In genomic region chr11:3297871-3298812, GRCm38 (mm10) we compare ENCODE assay signal across 19 mouse cellular contexts. TPM values are rescaled to one million over a fixed set of nuclear protein-coding genes. Genes with fewer than 3 reads are reported as not detected.
A peak's percentile ranks its signal among the peaks of the same experiment; 100 is the strongest.
DNase-seq lines count a peak whose midpoint lies in the region; ATAC-seq and TF ChIP-seq lines count a peak whose summit lies in the region.
"Had no signal": no experiment of that assay in that cellular context is flagged by ENCODE, and none has a peak within 500 bp of the region (broad histone marks: within the 10 kb centered on the region; RNA-seq: fewer than 3 reads in every experiment).

No protein-coding gene starts in this region.

- peaks cover 47% of the 10 kb centered on the region for H3K4me1 ChIP-seq in hindbrain, embryonic 13.5 days (replicated peaks)
- H3K4me1 ChIP-seq in hindbrain, embryonic 16.5 days (ENCODE audit: control insufficient read depth, insufficient read depth, low read depth, low read length) = peaks cover 27% of the 10 kb centered on the region

- H3K36me3 ChIP-seq in hindbrain, embryonic 13.5 days = peaks cover 97% of the 10 kb centered on the region
- H3K36me3 ChIP-seq in hindbrain, embryonic 16.5 days (ENCODE audit: control insufficient read depth, insufficient read depth, low read length) = peaks cover 38% of the 10 kb centered on the region
- peaks cover 93% of the 10 kb centered on the region for H3K36me3 ChIP-seq in C2C12 (ENCODE audit: control insufficient read depth, insufficient read depth)

- H3K4me3 ChIP-seq in hindbrain, embryonic 13.5 days = no peak overlapping the region
- no peak overlapping the region for H3K4me3 ChIP-seq in hindbrain, embryonic 16.5 days (ENCODE audit: low read length)
- H3K4me3 ChIP-seq in C2C12 (ENCODE audit: insufficient read depth, poor library complexity, severe bottlenecking) = no peak overlapping the region
- H3K4me3 ChIP-seq: embryonic facial prominence, embryonic 12.5 days; hindbrain, embryonic 12.5 days; midbrain, embryonic 13.5 days had no signal

- H3K79me2 ChIP-seq in C2C12 (ENCODE audit: control insufficient read depth, insufficient read depth) = peaks cover 77% of the 10 kb centered on the region

- no peak for ATAC-seq in hindbrain, embryonic 13.5 days (ENCODE audit: low FRiP score)
- ATAC-seq in hindbrain, embryonic 16.5 days = no peak
- ATAC-seq in hematopoietic stem cell, adult 5-6 weeks (replicated peaks in 1 of 2; ENCODE audit: insufficient read depth in 1 of 2, low FRiP score in 2 of 2, low TSS enrichment in 1 of 2, low read depth in 1 of 2, poor library complexity in 2 of 2, severe bottlenecking in 2 of 2) = peak; percentile 74 to 79
- ATAC-seq: intestine, postnatal 0 days; midbrain, embryonic 13.5 days had no signal

- H3K27me3 ChIP-seq in hindbrain, embryonic 13.5 days = no peaks in the 10 kb centered on the region
- no peaks in the 10 kb centered on the region for H3K27me3 ChIP-seq in hindbrain, embryonic 16.5 days (replicated peaks; ENCODE audit: control insufficient read depth, insufficient read depth, low read length)
- no peaks in the 10 kb centered on the region for H3K27me3 ChIP-seq in C2C12 (ENCODE audit: control insufficient read depth, insufficient read depth, insufficient read length)
- H3K27me3 ChIP-seq: embryonic facial prominence, embryonic 12.5 days; hindbrain, embryonic 12.5 days; midbrain, embryonic 13.5 days had no signal

- peak; percentile 68 for DNase-seq in thymus, postnatal 0 days (ENCODE audit: low spot score)
- no peak for DNase-seq in adipocyte (ENCODE audit: low spot score)
- DNase-seq in kidney, postnatal 25 days = no peak
- DNase-seq: cerebellum, postnatal 25 days; gastrocnemius, postnatal 25 days; kidney, postnatal 10 days; layer of hippocampus, adult 9-11 months; lung, postnatal 14 days; right cerebral cortex, postnatal 25 days had no signal

- H3ac ChIP-seq in C2C12 (ENCODE audit: control insufficient read depth, insufficient read length, low read depth) = peak overlapping the region; percentile 16

- WGBS in hindbrain, embryonic 13.5 days = 85% methylated on average over 10 of the region's 10 CpGs
- 89% methylated on average over 10 of the region's 10 CpGs for WGBS in hindbrain, embryonic 16.5 days

- H3K9me3 ChIP-seq in hindbrain, embryonic 13.5 days = no peaks in the 10 kb centered on the region
- no peaks in the 10 kb centered on the region for H3K9me3 ChIP-seq in hindbrain, embryonic 16.5 days (ENCODE audit: control insufficient read depth, low read length)
- H3K9me3 ChIP-seq: embryonic facial prominence, embryonic 12.5 days; G1E; hindbrain, embryonic 12.5 days; midbrain, embryonic 13.5 days had no signal

- H3K27ac ChIP-seq in hindbrain, embryonic 13.5 days = no peak overlapping the region
- H3K27ac ChIP-seq in hindbrain, embryonic 16.5 days (ENCODE audit: low read depth, low read length) = no peak overlapping the region
- H3K27ac ChIP-seq: embryonic facial prominence, embryonic 12.5 days; hindbrain, embryonic 12.5 days; midbrain, embryonic 13.5 days had no signal

- H3K4me2 ChIP-seq in hindbrain, embryonic 13.5 days = no peak overlapping the region
- no peak overlapping the region for H3K4me2 ChIP-seq in hindbrain, embryonic 16.5 days (ENCODE audit: low read length)
- H3K4me2 ChIP-seq: embryonic facial prominence, embryonic 12.5 days; heart, embryonic 11.5 days; hindbrain, embryonic 12.5 days; midbrain, embryonic 13.5 days had no signal

- peak overlapping the region; percentile 19; the same call in 1 of the 2 replicates for H3K9ac ChIP-seq in hindbrain, embryonic 13.5 days
- H3K9ac ChIP-seq in hindbrain, embryonic 16.5 days (ENCODE audit: low read depth, low read length) = no peak overlapping the region
- H3K9ac ChIP-seq: embryonic facial prominence, embryonic 12.5 days; hindbrain, embryonic 12.5 days had no signal

- TF ChIP-seq CTCF in C2C12 (IDR thresholded peaks at IDR 0.05; ENCODE audit: control insufficient read depth, insufficient read depth, insufficient read length) = no peak

- H3K79me3 ChIP-seq in C2C12 (ENCODE audit: low read depth) = peaks cover 35% of the 10 kb centered on the region

TF ChIP-seq in C2C12, 6 proteins besides CTCF, POLR2A, EP300 and RAD21:
- TF ChIP-seq CEBPB (IDR thresholded peaks at IDR 0.05; ENCODE audit: low read depth) = no peak
- no peak for TF ChIP-seq MAX (IDR thresholded peaks at IDR 0.05)
- TF ChIP-seq MYOD1 (IDR thresholded peaks at IDR 0.05; ENCODE audit: control insufficient read depth, insufficient read length, low read depth) = no peak
- TF ChIP-seq FOSL1 (IDR thresholded peaks at IDR 0.05; ENCODE audit: insufficient read depth, low read length, poor library complexity, severe bottlenecking) = no peak
- TF ChIP-seq USF1 (IDR thresholded peaks at IDR 0.05; ENCODE audit: low read depth) = no peak
- no peak for TF ChIP-seq MYOG (IDR thresholded peaks at IDR 0.05; ENCODE audit: control insufficient read depth, extremely low read depth, insufficient read length)

RNA-seq across cellular contexts. Expression of gene Patz1, which starts 9.5 kb away (rescaled TPM):
- polyA plus RNA-seq in hindbrain, embryonic 13.5 days (2015; fragmentation: Nextera tagmentation; extraction: Ambion mirVana) = 69.6 TPM in 2 replicates
- polyA plus RNA-seq in hindbrain, embryonic 16.5 days (2015; fragmentation: Nextera tagmentation; extraction: Ambion mirVana) = 35.2 and 40.7 TPM in 2 replicates
- 29.6 TPM for polyA plus RNA-seq in C2C12 (2012; fragmentation: generic; extraction: Trizol)
- 81.0 and 84.7 TPM in 2 replicates for total RNA-seq in hematopoietic stem cell, adult 5-6 weeks (2017)
- polyA plus RNA-seq in thymus, postnatal 0 days (2015; fragmentation: Nextera tagmentation; extraction: Ambion mirVana) = 87.6 and 91.1 TPM in 2 replicates

RNA-seq across cellular contexts. Expression of gene Drg1, which starts 31.9 kb away (rescaled TPM):
- 235 and 243 TPM in 2 replicates for polyA plus RNA-seq in hindbrain, embryonic 13.5 days (2015; fragmentation: Nextera tagmentation; extraction: Ambion mirVana)
- 207 and 210 TPM in 2 replicates for polyA plus RNA-seq in hindbrain, embryonic 16.5 days (2015; fragmentation: Nextera tagmentation; extraction: Ambion mirVana)
- 136 TPM for polyA plus RNA-seq in C2C12 (2012; fragmentation: generic; extraction: Trizol)
- total RNA-seq in hematopoietic stem cell, adult 5-6 weeks (2017) = 143 and 247 TPM in 2 replicates
- 246 and 250 TPM in 2 replicates for polyA plus RNA-seq in thymus, postnatal 0 days (2015; fragmentation: Nextera tagmentation; extraction: Ambion mirVana)

RNA-seq across cellular contexts. Expression of gene Pik3ip1, which starts 32.1 kb away (rescaled TPM):
- 25.4 and 25.5 TPM in 2 replicates for polyA plus RNA-seq in hindbrain, embryonic 13.5 days (2015; fragmentation: Nextera tagmentation; extraction: Ambion mirVana)
- polyA plus RNA-seq in hindbrain, embryonic 16.5 days (2015; fragmentation: Nextera tagmentation; extraction: Ambion mirVana) = 30.8 and 36.1 TPM in 2 replicates
- 0.71 TPM for polyA plus RNA-seq in C2C12 (2012; fragmentation: generic; extraction: Trizol)
- 89.8 and 116 TPM in 2 replicates for total RNA-seq in hematopoietic stem cell, adult 5-6 weeks (2017)
- polyA plus RNA-seq in thymus, postnatal 0 days (2015; fragmentation: Nextera tagmentation; extraction: Ambion mirVana) = 90.2 and 94.4 TPM in 2 replicates

Comparison
In these comparisons a context has a peak if more than half of its experiments do, and no peak if none do; other contexts are left out.
1. ATAC-seq: peak in hematopoietic stem cell, adult 5-6 weeks (2 of 2); none in hindbrain, embryonic 13.5 days (single experiment) and hindbrain, embryonic 16.5 days (single experiment).
2. RNA of gene Pik3ip1, which starts 32.1 kb away (polyA plus RNA-seq): 90.2 to 94.4 TPM in thymus, postnatal 0 days, 30.8 to 36.1 TPM in hindbrain, embryonic 16.5 days and 25.4 to 25.5 TPM in hindbrain, embryonic 13.5 days; 0.71 TPM in C2C12 (single experiment); every median in the first group is over 10 times any median in the second.